Mouse (Mus musculus) adrenal gland, postnatal 36 days (tissue): ENCODE measurements around the gene Cnot3. TPM values are rescaled to one million over a fixed set of nuclear protein-coding genes. Genes with fewer than 3 reads are reported as not detected.
A peak's percentile ranks its signal among the peaks of the same experiment; 100 is the strongest.

Source experiments
- DNase-seq, 2 experiments: peaks; one replicate each; pipeline ENCODE4 v3.0.0; 2021; ENCODE audit warnings: mixed read lengths in 1 of 2
- total RNA-seq, 2 experiments: library from RNA; stranded (reverse); gene quantifications; 2 replicates each; pipeline ENCODE4 v1.2.3; 2021

Gene Cnot3
- total RNA-seq, 2 experiments from 2014 or later, result 47.5 to 47.6 TPM

DNA sequence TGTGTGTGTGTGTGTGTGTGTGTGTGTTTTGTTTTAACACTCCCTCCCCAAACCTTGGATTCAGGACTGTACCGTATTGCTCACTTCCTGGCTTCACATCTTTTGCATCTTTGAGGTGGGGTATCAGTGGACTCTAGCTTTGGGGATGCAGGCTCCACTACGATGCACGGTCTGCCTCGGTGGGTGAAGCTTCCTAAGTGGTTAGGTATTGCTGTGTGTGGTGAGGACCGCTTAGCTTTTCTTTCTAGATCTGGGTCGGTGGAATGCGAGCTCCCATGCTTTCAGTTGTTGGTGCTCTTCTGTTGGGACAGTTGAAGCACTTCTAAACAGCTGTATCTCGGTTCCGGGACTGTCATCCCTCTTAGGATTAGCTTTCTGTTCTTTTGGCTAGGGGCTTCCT is 1.1 kb downstream of the Cnot3 start:
- DNase-seq, result no peak

DNA sequence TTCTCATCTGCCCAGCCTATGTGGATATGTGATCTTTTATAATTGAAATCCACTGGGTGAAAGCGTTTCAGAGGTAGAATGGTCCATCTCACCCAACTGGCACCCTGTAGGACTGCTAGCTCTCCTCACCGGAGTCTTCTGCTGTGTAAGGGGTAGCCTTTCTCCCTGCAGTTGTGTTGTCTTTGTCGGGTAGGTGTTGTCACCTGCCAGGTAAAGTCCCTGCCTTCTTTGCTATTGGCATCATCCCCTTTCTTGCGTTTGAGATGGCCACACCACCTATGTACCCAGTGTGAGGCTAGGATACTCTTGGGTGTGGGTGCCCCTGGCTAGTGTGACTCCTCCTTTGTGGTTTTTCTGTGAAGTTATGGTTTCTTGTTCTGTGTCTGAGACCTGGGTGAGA is 1.6 kb downstream of the Cnot3 start:
- no peak for DNase-seq

DNA sequence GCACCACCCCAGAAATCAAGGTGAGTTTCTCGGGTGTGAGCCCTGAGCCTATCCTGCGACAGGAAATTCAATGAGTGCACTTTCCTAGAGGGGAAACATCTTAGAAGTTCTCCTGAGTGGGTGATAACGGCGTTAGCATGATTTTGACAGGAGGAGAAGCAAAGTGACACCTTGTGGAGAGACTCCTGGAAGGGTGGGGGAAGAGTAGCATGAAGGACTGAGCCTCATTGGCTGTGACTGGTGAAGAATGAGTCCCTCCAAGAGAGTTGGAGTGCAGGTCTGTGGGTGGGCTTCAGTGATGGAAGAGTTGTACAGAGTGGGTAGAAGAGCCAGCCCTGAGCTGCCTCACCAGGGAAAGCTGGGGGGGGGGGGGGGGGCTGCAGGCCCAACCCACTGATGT is 11.9 kb downstream of the Cnot3 start:
- DNase-seq, result no peak

DNA sequence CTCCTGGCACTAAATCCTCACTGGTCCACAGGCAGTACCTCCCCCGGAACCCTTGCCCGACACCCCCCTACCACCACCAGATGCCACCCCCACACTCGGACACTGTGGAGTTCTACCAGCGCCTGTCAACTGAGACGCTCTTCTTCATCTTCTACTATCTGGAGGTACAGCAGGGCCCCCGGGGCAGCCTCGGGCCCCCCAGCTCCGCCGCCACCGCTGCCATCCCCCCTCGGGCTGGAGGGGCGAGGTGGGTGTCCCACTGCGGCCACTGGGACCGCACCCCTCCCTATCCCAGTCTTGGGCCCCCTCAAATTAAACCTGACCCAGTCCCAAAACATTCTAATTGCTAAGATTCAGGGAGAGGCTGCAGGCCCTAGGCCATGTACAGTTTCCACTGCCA is 13.5 kb downstream of the Cnot3 start:
- no peak for DNase-seq

DNA sequence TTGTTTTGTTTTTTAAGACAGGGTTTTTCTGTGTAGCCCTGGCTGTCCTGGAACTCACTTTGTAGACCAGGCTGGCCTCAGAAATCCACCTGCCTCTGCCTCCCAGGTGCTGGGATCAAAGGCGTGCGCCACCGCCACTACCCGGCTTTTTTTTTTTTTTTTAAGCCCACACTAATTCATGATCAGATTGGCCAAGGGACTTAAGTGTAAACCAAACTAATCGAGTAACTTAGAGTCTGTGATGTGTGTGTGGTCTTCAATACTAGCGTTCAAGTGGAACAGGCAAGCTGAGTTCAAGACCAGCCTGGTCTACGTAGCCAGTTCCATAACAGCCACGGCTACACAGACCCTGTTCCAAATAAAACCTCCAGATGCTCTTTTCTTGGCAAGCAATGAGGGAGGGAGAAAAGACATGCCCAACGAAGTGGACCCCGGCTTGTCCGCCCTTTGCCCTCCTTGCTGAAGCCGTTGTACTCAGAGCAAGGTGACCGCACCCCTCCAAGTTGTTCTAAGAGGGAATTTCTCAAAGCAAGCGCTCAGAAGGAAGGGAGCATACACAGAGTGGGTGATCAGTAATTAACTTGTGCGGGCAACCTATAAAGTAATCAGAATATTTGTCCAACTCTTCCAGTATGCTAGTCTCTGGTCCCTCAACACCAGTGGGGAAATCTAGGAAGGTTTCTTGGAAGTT is 19.6 kb downstream of the Cnot3 start:
- DNase-seq, result peak in 1 of 2 experiments; percentile 31

DNA sequence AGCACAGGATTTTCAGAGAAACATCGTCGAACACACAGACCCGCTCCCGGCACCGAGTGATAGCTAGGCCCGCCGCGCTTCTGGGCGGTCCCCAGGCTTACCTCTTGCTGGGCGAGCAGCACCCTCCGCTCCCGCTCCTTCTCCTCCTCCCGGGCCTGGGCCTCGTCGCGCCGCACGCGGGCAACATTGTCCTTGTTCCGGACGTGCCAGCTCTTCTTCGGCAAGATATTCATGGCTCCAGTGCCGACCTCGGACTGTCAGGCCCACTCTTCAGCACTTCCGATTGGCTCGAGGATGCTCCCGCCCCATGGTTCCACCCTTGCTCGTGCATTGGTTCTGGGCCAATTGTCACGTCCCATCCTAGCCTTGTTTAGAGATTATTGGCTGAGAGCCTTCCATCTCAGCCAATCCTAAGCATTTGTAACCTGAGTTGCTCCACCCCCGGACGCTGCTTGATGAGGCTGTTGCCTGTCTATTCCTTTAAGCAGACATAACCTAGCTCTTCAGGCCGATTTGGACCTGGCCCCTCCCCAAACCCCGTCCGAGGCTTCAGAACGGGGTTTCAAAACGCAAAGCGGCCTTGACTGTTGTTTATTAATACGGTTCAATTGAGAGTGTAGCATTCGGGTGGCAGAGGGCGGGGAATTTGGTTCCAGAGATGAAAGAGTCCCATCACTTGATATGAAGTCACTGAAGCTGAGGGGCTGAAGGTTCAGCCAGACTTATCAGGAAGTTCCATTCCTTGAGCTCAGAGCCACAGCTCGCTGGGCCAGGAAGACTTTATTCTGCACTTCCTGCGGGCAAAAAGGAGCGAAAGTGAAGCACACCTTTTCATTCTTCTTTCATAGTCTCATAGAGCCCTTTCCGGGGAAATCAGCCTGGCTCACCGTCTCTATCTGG is 20.4 kb downstream of the Cnot3 start, which contains the start of gene Leng1:
Gene Leng1, minus strand, starts transcription at position 626 of the 900 bp plus-strand sequence.
- peak; percentile 96 to 98 for DNase-seq

DNA sequence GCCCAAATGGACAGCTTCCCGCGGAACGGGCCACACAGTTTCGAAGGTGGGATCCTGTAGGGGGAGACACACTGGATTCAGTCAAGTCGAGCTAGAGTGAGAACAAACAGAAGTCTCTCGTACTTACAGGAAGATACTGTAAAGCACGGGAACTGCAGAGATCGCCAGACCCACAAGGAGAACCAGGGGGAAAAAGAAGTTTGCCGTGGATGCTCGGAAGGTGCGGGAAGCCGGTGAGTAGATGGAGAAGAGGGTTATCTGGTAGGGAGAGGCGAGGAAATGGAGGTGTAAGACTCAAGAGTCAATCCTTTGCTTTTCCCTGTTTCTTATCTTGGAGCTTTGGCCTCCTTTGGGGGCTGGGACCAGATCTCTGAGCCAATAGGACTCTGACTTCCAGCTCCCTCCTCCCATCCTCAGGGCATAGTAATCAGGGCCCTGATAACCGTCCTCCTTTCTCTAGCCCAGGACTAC is 21.9 kb downstream of the Cnot3 start:
- peak; percentile 33 to 47 for DNase-seq

DNA sequence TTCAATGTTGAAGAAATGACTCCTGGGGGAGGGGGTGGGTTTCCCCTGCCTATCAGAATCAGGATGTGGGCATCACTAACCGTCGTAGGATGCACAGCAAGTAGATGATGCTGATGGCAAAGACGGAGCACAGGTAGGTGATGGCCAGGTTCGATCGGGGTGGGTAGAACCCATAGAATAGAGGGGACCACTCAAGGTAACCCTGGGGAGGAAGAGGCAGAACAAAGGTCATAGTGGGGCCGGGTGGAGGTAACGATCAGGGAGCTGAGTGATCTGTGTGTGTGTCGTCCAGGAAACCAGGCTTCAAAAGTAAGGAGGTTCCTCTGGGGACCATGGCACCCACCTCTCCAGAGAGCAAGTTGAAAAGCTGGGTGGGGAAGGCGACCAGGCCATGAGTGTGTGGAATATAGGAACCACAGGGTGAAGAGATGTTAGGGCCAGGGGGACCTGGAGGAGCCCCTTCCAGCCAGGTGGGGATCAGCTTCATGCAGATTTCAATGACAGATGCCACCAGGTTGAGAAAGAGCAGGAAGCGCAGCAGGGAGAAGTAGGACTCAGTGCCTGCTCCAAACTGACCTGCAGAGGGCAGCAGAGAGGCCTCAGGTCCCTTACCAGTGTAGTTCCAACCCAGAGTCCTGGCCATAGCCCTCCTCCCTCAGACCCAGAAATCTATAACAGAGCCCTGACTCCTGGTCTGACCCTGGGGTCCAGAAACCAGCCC is 29.6 kb downstream of the Cnot3 start:
- DNase-seq, result peak; percentile 84 to 90

DNA sequence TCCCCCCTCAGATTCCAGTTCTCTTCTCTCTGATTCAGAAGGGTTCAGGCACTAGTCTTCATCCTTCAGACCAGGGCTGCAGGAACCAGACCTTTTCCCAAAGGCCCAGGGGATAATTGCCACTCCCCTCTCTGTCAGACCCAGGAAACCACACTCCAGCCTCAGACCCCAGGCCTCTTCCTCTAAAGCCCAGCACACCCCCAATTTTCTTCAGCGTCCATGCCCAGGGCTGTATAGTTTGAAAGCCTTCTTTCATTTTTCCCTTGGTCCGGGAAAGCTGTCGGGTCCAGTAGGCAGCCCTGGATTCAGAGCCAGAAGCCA is 30.1 kb downstream of the Cnot3 start:
- no peak for DNase-seq

DNA sequence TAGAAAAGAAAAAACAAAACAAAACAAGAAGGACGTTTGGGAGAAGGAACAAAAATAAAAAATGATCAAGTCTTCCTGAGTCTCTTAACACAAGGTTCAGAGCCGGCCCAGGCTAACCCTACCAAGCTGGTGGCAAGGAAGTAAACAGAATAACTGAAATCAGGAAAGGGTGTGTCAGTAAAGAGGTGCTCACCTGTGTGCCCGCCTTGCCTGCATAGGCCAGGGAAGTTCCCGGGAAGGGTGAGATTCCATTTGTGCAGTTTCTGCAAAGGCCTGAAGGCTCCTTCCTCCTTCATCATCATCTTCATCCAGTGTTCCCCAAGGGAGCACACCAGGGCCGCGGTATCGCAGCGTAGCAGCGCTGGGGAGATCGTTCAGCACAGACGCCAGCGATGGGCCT is 31.3 kb downstream of the Cnot3 start:
- no peak for DNase-seq

DNA sequence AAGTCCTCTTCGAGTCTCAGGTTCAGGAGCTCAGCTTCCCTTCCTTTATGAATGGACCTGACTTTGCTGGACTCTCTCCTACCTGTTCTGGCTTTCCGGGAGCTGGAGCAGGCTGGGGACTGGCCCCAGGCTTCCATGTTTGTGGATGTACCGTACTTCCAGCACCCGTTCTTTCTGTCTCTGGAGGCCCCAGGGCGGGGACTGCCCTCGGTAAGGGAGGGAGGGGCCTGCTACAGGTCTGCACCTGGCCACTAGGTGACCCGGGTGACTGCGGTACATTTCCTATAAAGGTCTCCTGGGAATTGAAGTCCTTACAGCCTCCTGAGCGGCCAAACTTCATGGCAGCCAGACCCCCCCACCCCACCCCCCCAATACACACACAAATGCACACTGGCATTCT is 32.3 kb downstream of the Cnot3 start, which contains the start of gene Tmc4:
Gene Tmc4, minus strand, starts transcription at position 212 of the 400 bp plus-strand sequence.
- DNase-seq, result no peak

DNA sequence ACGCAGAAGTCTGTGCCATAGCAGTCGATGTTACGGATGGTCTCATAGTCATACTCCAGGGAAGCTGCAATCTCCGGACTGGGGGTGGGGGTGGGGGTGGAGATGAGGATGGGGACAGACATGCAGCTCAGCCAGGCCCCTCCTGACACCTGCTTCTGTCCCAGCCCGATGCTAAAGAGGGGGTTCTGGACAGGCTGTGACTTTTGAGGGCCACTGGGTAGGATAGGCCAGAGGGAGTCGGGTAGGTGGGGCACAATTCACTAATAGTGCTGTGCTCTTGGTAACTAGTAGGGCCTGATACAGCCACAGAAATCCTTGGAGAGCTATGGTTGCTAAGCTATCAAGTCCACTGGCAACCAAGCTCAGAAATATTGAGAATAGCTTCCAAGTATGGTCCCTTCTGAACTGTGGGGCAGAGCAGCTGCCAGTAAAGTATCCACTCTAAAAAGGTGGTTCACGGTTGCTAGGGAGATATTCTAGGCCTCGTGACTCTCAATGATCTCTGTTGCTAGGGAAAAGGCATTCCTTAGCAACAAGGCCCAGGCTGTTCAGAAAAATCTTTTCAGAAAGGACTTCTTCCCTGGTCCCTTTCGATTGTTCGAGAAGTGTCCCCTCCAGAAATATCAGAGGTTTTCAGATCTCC is 39.0 kb downstream of the Cnot3 start:
- DNase-seq, result no peak

DNA sequence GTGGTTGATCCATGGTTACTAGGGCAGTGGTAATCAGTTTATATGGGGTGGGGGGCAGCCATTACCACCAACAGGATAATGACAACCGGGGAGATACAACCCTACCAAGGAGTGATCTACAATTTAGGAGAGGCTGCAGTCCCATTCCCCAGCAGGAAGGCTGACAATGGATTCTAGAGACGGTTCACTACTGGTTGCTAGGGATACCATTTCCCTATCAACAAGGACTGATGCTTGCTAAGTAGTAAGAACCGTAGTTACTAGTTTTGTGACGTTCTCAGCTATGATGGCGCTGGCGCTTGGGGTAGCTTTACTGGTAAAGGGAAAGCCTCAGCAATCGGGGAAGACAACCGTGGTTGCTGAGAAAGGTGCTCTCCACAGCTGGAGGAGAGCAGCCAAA is 39.6 kb downstream of the Cnot3 start:
- no peak for DNase-seq

DNA sequence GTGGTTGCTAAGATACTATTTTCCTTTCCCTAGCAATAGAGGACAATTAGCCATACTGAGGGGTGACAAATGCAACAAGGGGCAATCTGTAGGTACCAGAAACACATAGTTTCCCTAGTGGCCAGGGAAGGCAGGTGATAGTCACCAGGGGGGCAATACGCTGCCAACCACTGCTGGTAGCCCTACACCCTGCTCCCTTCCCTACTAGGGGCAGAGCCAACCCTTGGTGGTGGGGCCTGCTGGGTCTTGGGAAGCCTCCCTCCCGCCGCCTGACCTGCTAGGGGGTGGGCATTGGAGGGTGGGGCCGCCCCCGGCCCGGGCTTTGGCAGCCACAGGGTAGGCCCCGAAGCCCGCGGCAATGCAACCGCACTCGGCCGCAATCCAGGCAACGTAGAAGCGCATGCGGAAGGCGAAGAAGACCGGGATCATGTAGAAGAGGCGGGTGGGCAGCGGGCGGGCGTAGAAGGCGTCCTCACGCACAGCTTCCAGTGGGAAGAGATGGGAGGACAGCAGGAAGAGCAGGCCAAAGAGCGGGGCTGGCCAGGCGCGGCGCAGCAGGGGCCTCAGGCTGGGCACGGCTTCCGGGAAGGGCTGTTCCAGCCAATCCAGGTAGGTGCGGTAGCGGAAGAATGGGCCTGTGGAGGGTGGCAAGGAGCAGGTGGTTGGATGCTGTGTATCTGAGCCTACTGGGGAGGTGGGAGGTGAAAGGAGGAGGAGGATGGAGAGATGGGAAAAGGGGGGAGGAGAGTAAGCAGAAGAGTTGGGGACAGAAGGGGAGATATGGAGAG is 40.5 kb downstream of the Cnot3 start:
- DNase-seq, result no peak

DNA sequence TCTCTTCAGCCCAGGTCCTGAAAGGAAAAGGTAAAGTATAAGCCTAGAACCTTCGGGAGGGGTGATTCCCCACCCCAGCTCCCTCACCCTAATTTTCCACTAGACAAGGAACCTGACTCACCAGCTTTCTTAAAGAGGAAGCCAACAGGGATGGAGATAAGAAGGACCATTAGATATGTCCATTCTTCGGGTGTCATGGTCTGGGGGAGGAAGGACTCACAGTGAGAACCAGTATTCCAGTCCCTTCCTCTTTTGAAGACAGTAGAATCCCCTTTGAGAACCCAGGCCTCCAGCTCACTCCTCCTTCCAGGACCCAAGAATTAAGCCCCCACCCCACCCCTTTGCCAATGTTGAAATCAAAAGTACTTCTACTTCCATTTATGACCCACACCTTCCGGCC is 46.9 kb downstream of the Cnot3 start:
- DNase-seq, result no peak

DNA sequence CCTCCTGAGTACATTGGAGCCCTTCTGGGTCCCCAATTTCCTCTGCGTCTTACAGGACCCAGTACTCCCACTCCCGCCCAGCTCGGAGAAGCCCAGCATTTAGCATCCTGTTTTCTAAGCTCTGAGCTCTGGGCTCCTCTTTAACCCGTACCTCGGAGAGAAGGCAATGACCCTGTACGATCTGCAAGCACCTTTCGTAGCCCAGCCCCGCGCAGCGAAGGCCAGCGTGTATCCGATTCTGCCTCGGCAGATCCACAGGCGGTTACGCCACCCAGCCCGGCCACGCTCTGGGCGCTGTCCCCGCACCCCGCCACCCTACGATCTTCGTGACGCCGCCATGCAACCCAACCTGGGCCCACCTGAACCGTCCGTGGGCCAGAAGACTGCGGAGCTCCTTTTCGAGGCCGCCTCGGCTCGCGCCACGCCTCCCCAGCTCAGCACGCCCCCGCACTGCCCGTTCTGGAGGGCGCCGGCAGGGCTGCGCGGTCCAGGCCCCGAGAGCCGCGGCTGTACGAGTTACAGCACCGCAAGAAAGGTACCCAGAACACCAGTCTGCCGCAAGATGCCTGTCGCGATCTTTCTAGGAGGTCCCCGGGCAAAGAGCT is 47.4 kb downstream of the Cnot3 start, which contains the start of gene Tsen34:
Gene Tsen34, plus strand, starts transcription at position 482 of the 605 bp plus-strand sequence.
- no peak for DNase-seq

DNA sequence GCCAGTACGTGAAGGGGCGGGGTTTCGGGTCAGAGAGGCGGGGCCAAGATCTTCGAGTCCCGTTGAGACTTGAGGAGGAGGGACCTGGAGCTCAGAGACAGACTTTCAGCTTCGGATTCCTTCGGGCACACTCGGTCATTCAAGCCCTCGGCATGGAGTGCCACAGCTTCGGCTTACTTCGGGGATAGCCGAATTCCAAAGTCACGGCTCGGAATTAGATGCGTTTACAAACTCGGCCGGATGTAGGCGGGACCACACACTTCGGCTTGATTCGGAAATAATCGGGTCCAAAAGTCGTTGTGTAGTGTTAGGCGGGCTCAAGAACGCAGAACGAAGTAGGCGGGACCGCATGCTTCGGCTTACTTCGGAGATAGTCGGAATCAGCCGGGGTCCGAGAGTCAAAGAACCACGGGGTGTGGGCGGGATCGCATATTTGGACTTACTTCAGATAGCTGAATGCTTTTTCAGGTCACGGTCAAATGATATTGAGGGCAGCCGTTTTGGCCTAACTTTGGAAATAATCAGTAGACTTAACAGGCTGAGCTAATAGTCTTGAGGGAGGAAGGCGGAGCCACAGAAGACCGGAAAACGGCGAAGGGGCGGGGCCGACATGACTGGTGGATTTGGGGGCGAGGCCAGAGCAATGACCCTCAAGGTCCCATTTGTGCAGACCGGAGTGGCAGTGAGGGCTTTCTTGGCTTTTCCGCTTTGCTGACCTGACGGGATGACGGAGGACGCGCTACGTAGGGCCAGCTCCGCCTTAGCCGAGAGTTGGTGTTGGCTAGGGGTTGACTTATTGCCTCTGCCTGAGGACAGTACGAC is 48.1 kb downstream of the Cnot3 start, which contains the start of gene Mboat7:
Gene Mboat7, minus strand, starts transcription at position 537 of the 822 bp plus-strand sequence.
- peak; percentile 97 for DNase-seq

DNA sequence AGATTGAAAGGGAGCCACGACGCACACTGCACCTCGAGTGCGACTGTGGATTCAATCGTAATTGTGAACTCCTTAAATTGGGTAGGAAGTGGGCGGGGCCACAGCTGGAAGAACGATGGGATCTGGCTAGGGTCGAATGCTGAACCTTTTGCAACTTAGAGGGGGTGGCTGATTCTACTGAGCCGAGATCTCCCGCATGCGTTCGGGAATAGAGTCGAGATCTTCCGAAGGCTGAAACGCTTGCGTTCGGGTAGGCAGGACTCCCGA is 48.7 kb downstream of the Cnot3 start:
- DNase-seq, result no peak

DNA sequence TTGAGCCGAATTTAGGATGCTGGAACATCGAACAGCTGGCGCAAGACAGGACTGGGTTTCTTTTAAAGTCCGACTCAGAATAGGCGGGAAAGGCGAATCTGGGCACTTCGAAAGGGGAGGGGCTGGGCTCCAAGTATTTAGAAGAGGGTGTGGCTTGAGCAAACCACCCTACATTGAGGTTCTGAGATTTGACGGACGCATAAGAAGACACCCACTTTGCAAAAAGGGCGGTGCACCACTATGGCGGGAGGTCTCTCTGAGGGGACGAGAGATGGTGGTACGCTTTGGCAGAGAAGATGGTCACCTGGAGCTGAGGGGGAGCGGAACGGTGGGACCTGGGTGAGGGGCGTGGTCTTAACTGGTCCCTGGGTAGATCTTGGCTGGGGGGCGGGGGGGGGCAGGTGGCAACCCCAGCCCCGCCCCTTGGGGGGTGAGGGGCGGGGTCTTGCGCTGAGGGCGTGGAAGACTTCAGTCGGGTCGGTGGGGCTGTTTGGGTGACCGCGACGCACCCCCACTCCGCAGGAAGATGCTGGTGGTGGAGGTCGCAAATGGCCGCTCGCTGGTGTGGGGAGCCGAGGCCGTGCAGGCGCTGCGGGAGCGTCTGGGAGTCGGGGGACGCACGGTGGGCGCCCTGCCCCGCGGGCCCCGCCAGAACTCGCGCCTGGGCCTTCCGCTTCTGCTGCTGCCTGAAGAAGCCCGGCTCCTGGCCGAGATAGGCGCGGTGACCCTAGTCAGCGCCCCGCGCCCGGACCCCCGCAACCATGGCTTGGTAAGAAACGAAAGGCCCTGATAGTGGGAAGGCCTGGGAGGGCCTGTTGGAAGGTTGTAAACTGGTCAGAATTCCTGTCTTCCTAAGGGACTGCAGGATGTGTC is 49.2 kb downstream of the Cnot3 start:
- DNase-seq, result peak; percentile 77 to 87
